Mouse (Mus musculus) ES-Bruce4 (cell line): ENCODE measurements around the gene Foxn1. TPM values are rescaled to one million over a fixed set of nuclear protein-coding genes. Genes with fewer than 3 reads are reported as not detected.

ENCODE experiments used
- H3K27ac ChIP-seq: 2 replicates; pipeline ENCODE4 v1.5.1; 2012; ENCODE audit warnings: low read length, inconsistent platforms; ENCODE audit not compliant: insufficient read depth
- H3K27me3 ChIP-seq: 2 replicates; pipeline ENCODE4 v1.6.1; 2012; ENCODE audit warnings: mild to moderate bottlenecking, low read length, inconsistent platforms; ENCODE audit not compliant: control insufficient read depth, poor library complexity, insufficient read depth, severe bottlenecking
- H3K36me3 ChIP-seq: 2 replicates; pipeline ENCODE4 v1.6.1; 2012; ENCODE audit warnings: inconsistent platforms, mild to moderate bottlenecking, low read length, moderate library complexity; ENCODE audit not compliant: control insufficient read depth, poor library complexity, insufficient read depth, severe bottlenecking
- H3K4me1 ChIP-seq: one replicate; pipeline ENCODE4 v1.8.1; 2011; ENCODE audit warnings: low read length; ENCODE audit not compliant: control insufficient read depth, insufficient read depth
- H3K4me3 ChIP-seq: 2 replicates; pipeline ENCODE4 v1.5.1; 2011; ENCODE audit warnings: low read depth, mild to moderate bottlenecking, low read length
- H3K9ac ChIP-seq: 2 replicates; pipeline ENCODE4 v1.6.1; 2012; ENCODE audit warnings: low read depth, mild to moderate bottlenecking, inconsistent platforms; ENCODE audit not compliant: poor library complexity, severe bottlenecking
- H3K9me3 ChIP-seq: replicated peaks from 2 replicates; pipeline ENCODE4 v1.6.1; 2012; ENCODE audit warnings: mild to moderate bottlenecking, low read length, inconsistent platforms; ENCODE audit not compliant: control insufficient read depth, poor library complexity, insufficient read depth, severe bottlenecking
- CTCF ChIP-seq: IDR thresholded peaks from one replicate; pipeline ENCODE4 v1.8.1; 2011; ENCODE audit warnings: low read depth, low read length
- EP300 ChIP-seq: IDR thresholded peaks from 2 replicates; pipeline ENCODE4 v1.6.1; 2011; ENCODE audit warnings: low read depth, low read length; ENCODE audit not compliant: insufficient read depth
- POLR2A ChIP-seq: IDR thresholded peaks from one replicate; pipeline ENCODE4 v1.8.1; 2011; ENCODE audit warnings: low read length; ENCODE audit not compliant: insufficient read depth
- polyA plus RNA-seq: library from polyadenylated mRNA; stranded (reverse); fragments of >200 nt; gene quantifications from 2 replicates; pipeline ENCODE4 v1.2.4, GENCODE M21; 2011; ENCODE audit warnings: low read depth; ENCODE audit not compliant: missing spikeins, insufficient read depth, insufficient read length

Foxn1 gene
- polyA plus RNA-seq, 1 experiment = not detected

DNA sequence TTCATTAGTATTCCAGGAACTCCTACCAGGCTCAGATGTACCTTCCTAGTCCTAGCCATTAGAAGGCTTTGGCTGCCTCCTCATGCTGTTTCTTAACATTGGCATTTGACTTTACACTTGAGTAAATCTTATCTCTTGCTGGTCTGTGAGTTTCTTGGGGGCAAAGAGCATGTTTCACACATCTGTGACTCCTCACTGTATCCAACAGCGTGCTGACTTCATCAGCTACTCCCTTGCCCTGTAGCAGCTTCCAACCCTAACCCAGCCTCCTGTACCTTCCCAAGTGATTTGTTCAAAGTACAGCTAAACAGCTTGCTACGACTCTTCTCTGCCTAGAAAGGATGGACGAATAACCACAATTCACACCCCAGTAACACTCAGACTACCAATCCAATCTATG lies 15.1 kb upstream of the Foxn1 start:
- H3K27me3 ChIP-seq = no peaks in the 10 kb centered on the region
- H3K4me3 ChIP-seq = no peak overlapping the region
- no peak overlapping the region for H3K27ac ChIP-seq
- H3K36me3 ChIP-seq = no peaks in the 10 kb centered on the region
- H3K9ac ChIP-seq = no peak overlapping the region
- no peaks in the 10 kb centered on the region for H3K4me1 ChIP-seq
- no peaks in the 10 kb centered on the region for H3K9me3 ChIP-seq
- TF ChIP-seq POLR2A (no peak), CTCF (no peak), EP300 (no peak)

DNA sequence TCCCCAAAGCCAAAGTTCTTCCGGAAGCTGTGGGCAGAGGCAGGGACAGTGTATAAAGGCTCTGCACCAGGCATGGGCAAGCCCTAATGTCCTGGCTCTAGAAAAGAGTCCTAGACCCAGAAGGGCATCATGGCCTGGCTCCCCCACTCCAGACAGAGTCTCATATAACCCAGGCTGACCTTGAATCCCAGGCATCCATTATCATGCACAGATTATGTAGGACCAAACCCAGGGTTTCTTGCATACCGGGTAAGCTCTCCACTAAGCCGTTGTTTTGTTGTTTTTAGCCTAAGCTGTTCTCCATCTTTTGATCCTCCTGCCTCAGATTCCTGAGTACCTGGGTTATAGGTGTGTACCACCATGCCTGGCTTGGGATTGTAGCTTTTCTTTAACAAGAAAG lies 14.6 kb upstream of the Foxn1 start:
- TF ChIP-seq POLR2A (no peak), CTCF (no peak), EP300 (no peak)

DNA sequence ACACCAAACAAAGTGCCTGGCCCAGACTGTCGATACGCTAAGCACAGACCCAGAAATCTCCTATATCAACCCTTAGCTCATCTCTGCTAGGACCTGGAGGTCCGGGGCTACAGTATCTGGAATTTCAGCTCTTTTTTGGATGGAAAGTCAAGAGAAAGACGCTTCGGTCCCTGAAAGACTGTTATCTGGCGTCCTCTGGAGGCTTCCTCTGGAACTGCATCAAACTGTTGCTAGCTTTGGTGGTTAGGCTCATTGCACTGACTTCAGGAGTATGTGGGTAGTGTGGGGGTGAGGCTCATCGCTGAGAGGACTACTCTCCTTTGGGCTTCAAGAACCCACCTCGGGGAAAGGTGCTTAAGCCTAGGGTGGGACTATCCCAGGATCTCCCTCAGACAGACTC lies 13.3 kb upstream of the Foxn1 start:
- no peaks in the 10 kb centered on the region for H3K9me3 ChIP-seq
- H3K27ac ChIP-seq = no peak overlapping the region
- H3K4me1 ChIP-seq = no peaks in the 10 kb centered on the region
- no peak overlapping the region for H3K9ac ChIP-seq
- TF ChIP-seq CTCF = peak; percentile 50
- no peak for TF ChIP-seq POLR2A
- H3K27me3 ChIP-seq = no peaks in the 10 kb centered on the region
- H3K36me3 ChIP-seq = no peaks in the 10 kb centered on the region
- H3K4me3 ChIP-seq = no peak overlapping the region

More for the DNA sequence above, 14.6 kb upstream of the Foxn1 start:
- Histone ChIP-seq H3K9me3 (no peaks in the 10 kb centered on the region), H3K27ac (no peak overlapping the region), H3K36me3 (no peaks in the 10 kb centered on the region), H3K27me3 (no peaks in the 10 kb centered on the region), H3K4me1 (no peaks in the 10 kb centered on the region), H3K9ac (no peak overlapping the region), H3K4me3 (no peak overlapping the region)

DNA sequence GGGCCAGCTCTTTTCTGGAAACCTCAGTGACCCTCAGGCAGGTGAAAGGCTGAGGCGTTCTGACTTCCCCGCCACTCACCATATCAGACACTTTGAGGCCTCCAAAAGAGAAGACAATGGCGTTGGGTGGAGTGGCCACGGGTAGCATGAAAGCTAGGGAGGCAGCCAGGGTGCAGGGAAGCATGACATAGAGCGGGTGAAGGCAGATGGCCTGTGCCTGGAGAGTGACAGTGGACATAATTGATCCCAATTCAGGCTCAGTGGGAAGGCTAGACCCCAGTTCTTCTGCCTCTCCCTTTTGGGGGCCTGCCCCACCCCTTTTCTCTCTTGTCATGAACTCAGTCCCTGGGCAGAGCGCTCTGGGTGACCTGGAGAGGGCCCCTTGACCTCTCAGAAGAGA lies 11.9 kb upstream of the Foxn1 start:
- Histone ChIP-seq H3K36me3 (no peaks in the 10 kb centered on the region), H3K4me3 (no peak overlapping the region), H3K27ac (no peak overlapping the region), H3K27me3 (no peaks in the 10 kb centered on the region), H3K9ac (no peak overlapping the region), H3K9me3 (no peaks in the 10 kb centered on the region), H3K4me1 (no peaks in the 10 kb centered on the region)
- TF ChIP-seq CTCF = no peak
- no peak for TF ChIP-seq POLR2A
- TF ChIP-seq EP300 = no peak

DNA sequence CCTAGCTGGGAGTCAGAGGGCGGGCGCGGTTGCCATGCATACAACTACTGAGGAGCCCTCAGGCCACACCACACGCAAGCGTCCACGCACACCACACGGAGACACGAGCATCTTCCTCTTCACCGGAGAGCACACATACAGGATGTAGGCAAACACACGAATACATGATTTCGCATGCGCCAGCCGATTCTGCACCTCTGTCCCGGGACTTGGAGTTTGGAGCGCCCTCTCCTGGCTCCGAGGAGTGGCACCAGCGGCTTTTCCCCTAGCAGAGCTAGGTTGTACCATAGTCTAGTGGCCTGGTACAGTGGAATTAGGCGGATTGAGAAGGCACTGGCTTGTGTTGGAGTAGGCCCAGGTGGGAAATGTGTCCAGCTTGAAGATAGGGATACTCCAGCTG lies 11.0 kb upstream of the Foxn1 start:
- no peaks in the 10 kb centered on the region for H3K9me3 ChIP-seq
- peak overlapping the region; percentile 49 for H3K4me3 ChIP-seq
- H3K36me3 ChIP-seq = no peaks in the 10 kb centered on the region
- no peaks in the 10 kb centered on the region for H3K4me1 ChIP-seq
- 0 out of 2 replicates have a peak overlapping the region, but pooled peaks have one; percentile 7 for H3K9ac ChIP-seq
- H3K27ac ChIP-seq = no peak overlapping the region
- TF ChIP-seq CTCF (peak; percentile 86), POLR2A (peak; percentile 24), EP300 (no peak)
- no peaks in the 10 kb centered on the region for H3K27me3 ChIP-seq

DNA sequence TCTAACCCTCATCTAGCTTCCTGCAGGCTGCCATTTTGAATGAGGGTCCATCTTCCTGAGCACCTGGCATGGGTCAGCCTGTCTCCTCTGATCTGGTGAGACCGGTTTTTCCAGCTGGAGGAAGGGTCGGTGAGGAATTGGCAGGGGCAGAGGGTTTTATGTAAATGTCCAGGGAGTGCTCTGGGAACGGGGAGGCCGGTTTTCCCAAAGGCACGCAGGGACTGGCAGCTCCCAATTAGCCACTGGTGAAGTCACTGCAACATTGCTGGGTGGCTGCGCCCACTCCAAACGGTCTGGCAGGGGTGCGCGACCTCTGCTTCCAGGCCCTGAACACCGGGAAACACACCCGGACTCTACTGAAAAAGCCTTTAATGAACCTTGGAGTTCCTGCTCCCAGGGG lies 10.6 kb upstream of the Foxn1 start:
- Histone ChIP-seq H3K4me1 (no peaks in the 10 kb centered on the region), H3K27me3 (no peaks in the 10 kb centered on the region), H3K36me3 (no peaks in the 10 kb centered on the region), H3K9me3 (no peaks in the 10 kb centered on the region), H3K27ac (no peak overlapping the region), H3K9ac (0 out of 2 replicates have a peak overlapping the region, but pooled peaks have one; percentile 7), H3K4me3 (peak overlapping the region; percentile 49)
- TF ChIP-seq CTCF (no peak), EP300 (no peak)
